Mouse (Mus musculus): ENCODE measurements around the gene Cat.
A peak's percentile ranks its signal among the peaks of the same experiment; 100 is the strongest.

Cat gene

DNA sequence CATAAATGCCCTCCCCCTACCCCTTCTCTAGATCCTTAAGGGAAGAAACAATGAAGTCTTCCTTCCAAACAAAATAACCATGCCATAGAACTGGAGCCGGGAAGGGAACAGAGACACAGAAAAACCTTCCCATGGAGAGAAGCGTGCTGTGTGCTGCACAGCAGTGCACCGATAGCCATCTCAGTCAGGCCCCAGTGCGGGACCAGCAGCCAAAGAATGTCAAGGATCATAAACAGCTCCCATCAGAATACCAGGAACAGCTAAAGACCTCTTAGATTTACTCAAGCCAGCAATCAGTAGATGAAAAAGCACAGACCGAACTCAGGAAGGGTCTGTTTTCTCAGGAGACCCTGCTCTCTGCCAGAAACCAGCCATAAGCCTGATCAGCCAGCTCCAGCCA, 48.4 kb downstream of the Cat start:
- DNase-seq (ENCODE audit: low read depth, low spot score), result no peak

GRCm38 (mm10) chr2:103435110-103435509, 49.9 kb downstream of the Cat start:
- no peak for DNase-seq (ENCODE audit: low read depth, low spot score)

GRCm38 (mm10) chr2:103432695-103433275, 52.2 kb downstream of the Cat start:
- no peak for DNase-seq (ENCODE audit: low read depth, low spot score)

DNA sequence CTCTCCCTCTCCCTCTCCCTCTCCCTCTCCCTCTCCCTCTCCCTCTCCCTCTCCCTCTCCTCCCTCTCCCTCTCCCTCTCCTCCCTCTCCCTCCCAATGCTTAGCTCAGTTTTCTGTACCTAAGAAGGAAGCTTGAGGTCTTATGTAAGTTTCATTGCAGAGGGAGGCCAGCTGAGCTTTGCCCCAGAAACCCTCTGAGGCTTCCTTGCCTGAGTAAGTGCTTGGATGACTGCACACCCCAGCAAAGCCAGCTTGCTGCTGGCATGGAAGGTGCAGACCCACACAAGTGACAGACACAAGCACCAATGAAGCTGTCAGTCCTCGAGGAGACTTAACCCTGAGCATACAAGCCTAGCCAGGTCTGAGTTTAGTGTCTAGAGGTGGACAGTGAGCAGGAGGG, 54.2 kb downstream of the Cat start:
- no peak for DNase-seq (ENCODE audit: low read depth, low spot score)

DNA sequence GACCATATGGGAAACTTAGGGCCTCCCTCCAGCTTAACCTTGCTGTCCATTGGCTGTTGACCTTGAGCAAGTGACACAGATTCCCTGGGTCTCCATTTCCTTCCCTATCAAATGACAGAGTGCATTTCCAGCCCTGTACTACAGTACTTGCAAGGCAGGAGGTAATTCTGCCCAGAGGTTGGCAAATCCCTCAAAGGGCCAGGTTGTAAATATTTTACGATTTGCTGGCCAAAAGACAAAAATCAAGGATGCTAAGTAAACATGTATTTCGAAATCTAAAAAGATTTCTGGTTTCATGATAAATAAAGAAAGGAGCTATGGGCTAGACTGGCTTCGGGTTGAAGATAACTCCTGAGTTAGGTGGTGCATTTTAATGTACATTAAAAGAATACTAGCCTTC, 56.6 kb downstream of the Cat start:
- DNase-seq (ENCODE audit: low read depth, low spot score), result no peak

- DNase-seq (ENCODE audit: low read depth, low spot score), result no peak
Observed at GRCm38 (mm10) chr2:103425456-103426063, 59.4 kb downstream of the Cat start.

GRCm38 (mm10) chr2:103424349-103425026, 60.5 kb downstream of the Cat start:
- peak; percentile 69 for DNase-seq (ENCODE audit: low read depth, low spot score)

DNA sequence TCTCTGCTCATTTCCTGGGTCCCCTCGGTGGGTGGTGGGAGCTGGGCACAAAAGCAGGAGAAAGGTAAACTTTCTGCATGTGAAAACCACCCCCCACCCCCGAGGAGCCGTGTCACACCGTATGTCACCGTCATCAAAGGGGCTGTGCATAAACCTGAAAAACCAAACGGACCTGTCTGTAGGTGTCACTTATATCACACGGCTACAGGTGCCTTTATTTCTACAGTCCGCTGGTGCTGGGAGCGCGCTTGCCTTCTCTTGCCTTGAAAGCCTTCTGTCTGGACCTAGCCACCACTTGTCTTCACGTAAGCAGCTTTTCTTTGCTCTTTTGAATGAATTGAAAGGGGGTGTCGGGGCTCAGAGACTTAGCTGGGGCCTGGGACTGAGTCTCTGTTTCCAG, 61.1 kb downstream of the Cat start:
- no peak for DNase-seq (ENCODE audit: low read depth, low spot score)

DNA sequence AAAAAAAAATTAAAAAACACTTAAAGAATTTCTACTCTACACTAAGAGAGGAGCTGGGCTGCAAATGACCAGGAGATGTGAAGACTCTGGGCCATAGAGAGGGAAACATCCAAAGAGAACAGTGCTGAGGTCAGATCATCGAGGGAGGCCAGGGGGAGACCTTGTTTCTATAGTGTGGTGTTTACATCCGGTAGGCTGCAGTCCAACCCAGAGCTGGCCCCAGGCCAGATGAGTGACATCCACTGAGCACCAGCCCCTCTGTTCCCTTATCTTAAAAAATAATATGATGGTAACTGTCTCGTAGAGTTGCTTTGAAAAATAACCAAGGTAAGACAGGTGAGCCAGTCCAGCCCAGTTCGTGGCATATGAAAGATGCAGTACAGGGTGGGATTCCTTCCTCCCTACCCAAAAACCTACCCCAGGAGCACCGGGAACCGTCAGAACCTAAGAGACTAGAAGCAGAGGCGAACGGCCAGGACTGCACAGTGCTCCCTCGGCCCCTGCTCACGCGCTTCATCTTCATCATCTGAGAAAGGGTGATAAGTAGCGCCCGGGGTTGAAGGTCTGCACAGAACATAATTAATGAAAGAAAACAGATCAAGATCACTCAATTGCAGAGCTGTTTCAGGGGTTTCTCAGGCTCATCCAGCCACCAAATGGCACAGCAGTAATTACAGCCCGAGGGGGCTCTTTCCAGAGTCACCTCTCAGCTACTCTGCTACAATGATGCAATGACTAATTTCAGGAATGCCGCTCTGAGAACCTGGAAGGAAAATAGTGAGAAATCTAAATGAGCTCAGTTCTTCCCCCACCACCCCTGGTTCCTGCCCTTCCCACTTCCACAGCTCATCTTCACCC, 64.1 kb downstream of the Cat start:
- no peak for DNase-seq (ENCODE audit: low read depth, low spot score)

DNA sequence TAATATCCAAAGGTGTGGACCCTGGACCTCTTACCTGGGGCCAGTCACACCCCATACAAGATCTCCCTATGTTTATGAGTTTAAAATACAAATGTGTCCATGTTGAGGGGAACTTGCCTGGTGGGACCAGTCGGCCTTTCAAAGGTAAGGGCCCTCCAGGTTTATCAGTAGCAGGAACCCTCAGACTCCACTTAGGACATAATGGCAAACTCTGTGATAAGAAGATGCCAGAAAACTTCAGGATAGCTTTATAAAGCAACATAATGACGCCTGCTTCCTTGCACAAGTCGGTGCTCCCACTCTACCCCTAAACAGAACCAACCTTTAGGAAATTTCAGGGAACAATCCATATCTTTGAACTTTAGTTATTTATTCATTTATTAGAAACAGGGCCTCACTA, 69.2 kb downstream of the Cat start:
- DNase-seq (ENCODE audit: low read depth, low spot score), result no peak

GRCm38 (mm10) chr2:103413381-103413780, 71.6 kb downstream of the Cat start:
- DNase-seq (ENCODE audit: low read depth, low spot score), result no peak

DNA sequence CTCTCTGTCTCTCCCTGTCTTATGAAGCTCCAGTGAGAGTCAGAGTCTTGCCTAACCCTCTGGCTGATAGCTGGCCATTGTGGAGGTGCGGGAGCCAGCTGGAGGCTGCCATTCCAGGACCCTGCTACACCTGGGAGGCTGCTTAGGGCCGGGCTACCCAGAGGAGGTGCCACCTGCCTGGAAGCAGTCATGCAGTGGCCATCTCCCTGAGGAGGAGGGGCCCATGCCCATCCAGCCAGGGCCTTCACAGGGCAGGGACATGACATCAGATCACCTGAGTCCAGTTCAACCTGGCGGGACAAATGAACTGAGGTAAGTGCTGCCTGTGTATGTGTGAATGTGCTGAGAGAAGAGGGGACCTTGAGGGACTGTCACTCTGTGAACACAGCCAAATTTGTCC, 73.1 kb downstream of the Cat start:
- DNase-seq (ENCODE audit: low read depth, low spot score), result no peak

- DNase-seq (ENCODE audit: low read depth, low spot score), result no peak
Observed at GRCm38 (mm10) chr2:103411348-103411747, 73.6 kb downstream of the Cat start, which contains the start of gene Elf5. Elf5 (plus strand) TSS chr2:103411688.

- DNase-seq (ENCODE audit: low read depth, low spot score), result no peak
Observed at GRCm38 (mm10) chr2:103406239-103406638, 78.7 kb downstream of the Cat start.

Measured in forelimb bud, embryonic 11.5 days (tissue).